Mouse (Mus musculus): Measurements from ENCODE around the gene Wwp2.

Gene Wwp2

DNA sequence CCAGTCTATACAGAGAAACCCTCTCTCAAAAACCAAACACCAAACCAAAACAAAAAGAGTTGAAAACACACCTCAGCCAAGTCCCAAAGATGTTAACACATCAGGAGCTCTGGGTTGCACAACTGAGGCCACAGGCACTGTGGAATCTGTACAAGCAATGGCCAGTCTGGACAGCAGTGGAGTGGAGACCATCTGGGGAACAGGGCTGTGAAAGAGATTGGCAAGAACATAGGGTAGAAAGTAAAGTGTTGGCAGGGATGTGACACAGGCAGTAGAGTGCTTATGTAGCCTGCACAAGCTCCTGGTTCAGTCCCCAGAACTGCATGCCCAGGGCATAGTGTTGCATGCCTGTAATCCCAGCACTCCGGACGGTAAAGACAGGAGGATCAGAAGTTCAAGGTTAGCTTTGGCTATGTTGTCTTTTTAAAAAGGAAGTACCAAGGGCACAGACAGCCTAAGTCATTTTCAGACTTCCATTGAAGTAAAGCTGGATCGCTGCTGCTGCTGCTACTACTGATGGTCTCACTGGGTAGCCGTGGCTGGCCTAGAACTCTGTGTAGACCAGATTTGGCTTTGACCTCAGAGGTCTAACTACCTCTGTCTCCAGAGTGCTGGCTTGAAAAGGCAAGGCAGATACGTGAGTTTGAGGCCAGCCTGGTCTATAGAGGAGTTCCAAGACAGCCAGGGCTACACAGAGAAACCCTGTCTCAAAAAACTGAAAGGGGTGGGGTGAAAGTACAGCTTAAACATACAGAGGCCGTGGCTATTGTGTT, 79.0 kb downstream of the Wwp2 start:
- no peak for DNase-seq

DNA sequence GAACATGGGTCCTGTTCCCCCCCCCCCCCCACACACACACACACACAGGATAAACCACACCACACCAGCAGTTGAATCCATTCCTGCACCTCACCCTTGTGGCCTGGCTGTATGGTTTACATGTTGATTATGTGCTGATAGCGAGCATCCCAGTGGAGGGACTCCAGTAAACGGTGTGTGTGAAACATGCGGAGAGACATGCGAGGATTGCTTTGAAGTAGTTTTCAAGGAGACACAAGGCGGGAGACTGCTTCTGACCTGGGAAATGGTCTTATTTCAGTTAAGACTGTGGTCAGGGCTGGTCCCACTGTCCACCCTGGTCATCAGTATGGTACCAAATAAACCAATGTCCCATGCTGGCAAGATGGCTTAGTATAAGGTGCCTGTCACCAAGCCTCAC, 82.6 kb downstream of the Wwp2 start:
- DNase-seq, result no peak

DNA sequence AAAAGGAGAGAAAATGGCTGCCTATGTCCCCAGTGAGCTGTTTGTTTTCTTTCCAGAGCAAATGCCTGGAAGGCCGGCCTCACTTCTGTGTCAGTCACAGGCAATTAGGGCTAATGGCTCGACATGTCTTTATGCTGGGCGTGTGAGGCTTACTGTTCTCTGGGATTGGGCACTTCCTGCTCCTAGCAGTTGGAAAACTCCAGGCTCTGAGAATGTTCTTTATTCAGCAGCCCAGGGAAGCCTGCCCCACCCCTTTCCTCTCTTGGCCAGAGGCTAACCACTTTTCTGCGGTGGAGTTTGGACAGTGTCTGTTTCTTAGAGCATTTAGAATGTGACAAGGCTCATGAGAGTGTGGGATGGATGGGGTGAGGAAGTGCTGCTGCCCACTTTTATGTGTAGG, 83.7 kb downstream of the Wwp2 start:
- no peak for DNase-seq

DNA sequence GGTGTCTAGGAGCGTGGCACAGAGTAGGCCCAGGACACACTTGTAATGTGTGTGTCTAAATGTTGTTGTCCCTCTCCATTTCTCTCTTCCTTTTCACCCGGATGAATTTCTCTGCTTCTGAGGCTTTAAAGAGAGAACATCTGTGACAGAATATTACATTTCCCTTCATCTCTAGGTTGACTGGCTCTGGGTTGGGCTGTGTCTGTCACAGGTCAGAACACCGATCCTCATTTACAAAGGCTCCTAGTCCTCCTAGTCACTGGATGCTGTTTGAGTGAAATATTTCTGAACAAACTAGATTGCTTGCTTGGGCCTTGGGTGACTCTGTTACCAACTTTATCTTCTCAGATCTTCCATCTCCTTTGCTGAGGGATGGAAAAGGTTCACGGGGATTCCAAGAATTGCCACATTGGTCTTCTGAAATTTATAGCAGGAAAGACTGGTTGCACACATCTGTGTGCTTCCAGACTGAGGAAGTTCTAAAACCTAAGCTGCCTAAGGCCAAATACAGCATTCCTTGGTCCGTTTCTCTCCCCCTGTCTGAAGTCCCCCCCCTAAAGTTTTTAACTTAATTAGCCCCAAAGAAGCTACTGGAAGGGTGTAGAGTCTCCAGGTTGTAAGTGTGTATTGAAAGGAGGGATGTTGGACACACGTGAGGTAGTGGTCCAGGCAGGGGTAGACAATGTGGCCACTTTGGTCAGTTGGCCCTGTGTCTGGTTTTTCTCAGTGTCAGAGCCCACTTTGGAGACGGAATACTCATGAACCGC, 85.8 kb downstream of the Wwp2 start:
- DNase-seq, result no peak

DNA sequence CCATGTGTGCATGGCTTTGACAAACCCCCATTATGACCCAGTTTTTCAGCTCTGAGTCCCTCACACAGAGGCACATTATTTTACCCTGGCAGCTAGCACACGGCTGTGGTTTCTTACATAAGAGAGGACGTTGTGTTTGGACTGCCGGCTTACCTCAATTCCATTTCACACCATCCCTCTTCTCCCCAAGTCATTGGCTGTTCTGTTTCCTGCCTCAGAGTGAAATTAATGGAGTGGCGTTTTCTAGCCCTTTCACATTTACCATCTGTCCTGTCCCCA, 86.3 kb downstream of the Wwp2 start:
- DNase-seq, result no peak

DNA sequence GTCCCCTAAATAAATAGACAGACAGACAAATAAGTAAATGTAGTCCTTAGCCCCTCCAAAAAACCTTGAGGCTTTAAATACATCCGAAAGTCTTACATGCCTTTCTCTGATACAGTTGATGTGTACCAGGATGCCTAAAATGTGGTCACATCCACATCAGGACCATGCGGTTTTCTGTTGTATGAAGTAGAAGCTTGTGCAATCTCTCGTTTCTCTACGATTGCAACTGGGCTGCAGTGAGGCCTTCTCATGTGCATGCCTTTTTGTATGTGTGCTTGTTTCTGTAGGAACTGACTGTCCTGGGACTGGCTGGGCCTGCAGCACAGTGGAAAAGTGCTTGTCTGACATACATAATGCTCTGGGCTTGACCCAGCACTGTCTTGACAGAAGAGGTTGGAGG, 88.4 kb downstream of the Wwp2 start:
- DNase-seq, result no peak

DNA sequence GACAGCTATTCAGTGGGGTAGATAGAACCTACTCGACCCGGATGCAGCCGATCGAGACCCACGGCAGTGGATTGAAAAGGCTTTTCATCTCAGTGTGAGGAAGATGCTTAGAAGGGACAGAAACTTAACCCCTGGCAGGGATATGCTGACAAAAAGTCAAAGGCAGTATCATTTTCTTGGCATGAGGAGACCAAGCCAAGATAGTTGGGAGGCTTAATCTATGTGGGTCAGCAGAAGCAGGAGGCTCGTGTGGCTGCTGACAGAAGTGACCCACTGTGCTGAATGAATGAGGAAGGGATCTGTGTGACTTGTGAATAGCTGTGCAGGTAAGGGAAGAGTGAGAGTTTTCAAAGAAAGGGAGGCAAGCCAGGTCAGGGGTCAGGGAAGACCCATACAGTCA, 92.6 kb downstream of the Wwp2 start:
- DNase-seq, result no peak

DNA sequence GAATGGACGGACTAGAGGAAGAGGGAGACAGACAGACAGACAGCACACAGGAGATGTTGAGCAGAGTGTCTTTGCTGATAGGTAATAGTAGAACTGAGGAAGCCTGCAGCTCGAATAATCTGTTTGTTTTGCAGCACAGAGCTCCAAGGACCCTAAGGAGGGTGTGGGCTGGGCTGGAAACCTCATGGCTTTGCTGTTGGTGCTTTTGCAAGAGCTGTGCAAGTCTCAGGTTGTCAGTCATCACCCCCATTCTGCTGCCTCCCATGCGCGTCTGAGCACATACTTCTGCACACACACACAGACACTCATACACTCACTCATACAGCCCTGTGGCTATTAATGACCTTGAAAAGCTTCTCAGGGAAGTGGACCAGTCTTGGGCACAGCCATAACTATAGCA, 101.3 kb downstream of the Wwp2 start:
- DNase-seq, result no peak

DNA sequence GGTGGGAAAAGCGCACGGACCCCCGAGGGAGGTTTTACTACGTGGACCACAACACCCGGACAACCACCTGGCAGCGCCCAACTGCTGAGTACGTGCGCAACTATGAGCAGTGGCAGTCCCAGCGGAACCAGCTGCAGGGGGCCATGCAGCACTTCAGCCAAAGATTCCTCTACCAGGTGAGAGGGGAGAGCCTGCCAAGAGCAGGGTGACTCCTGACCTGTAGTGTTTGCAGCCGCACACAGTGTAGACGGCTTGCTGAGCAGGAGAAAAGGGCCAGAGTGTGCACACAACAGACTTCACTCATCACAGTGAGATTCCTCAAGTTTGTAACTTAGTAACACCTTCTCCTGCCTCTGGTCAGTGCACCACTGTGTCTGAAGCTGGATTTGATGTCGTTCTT, 104.5 kb downstream of the Wwp2 start:
- DNase-seq, result no peak

DNA sequence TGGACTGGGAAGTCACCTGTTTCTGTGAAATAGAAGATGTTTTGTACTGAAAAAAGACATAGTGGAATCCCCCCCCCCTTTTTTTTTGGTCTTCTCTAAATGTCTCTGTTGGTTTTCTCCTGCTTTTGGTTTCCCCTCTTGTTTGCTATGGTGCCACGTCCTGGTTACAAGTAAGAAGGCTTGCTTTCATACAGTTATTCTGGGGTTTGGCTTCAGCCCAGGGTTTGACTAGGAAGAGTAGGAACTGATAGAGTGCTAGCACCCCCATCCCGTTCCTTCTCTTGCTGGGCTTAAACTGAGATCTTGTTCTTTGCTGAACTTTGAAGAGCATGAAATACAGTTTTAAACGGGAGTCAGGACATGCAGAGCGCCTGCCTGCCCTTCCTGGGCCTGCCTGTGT, 105.2 kb downstream of the Wwp2 start:
- no peak for DNase-seq

DNA sequence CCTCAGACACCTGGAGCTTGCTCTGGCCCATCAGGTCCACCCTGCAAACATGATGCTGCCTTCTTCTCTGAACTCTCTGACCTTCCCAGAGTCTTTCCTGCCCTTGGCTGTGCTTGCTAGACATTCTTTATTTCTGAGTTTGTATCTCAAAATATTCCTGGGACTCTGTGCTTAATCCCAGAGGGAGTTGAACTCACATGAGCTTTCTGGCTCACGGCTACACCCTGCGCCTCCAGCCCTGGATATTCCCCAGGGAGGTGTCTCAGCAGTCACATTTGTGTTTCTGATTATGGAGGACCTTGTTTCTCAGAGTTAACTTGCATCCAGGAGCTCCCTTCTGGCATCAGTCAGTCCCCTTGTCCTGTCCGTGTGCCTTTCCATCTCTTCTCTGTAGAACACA, 106.0 kb downstream of the Wwp2 start:
- DNase-seq, result no peak

DNA sequence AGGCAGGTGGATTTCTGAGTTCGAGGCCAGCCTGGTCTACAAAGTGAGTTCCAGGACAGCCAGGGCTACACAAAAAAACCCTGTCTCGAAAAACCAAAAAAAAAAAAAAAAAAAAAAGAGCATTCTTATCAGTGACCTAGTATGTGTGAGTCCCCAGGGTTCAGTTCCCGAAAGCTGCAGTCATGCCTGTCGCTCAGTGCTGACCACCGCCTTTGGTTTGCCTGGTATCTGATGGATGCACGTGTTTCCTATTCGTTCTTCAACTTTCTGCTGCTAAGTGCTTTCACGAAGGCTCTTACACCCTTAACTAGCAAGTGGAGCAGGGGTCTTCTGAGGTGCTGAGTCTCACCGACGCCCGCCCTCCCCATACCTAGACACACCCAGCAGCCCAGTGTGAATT, 107.5 kb downstream of the Wwp2 start:
- no peak for DNase-seq

DNA sequence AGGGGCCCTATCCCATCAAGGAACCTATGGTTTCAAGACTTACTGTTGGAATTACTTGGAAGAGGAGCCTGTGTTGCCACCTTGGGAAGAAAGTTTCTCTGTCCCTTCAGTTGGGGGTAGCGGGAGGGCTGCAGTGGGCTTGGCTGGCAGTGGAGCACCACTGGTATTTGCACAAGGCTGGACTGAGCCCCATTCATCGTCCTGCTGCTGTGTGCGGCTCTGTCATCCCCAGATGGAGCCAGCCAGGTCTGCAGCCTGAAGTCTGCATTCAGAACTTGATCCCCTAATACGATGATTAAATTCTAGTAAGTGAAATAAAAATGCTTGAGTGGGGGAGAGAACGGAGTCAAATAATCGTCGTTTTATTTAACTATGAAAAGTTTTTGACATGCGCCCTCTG, 108.0 kb downstream of the Wwp2 start:
- no peak for DNase-seq

DNA sequence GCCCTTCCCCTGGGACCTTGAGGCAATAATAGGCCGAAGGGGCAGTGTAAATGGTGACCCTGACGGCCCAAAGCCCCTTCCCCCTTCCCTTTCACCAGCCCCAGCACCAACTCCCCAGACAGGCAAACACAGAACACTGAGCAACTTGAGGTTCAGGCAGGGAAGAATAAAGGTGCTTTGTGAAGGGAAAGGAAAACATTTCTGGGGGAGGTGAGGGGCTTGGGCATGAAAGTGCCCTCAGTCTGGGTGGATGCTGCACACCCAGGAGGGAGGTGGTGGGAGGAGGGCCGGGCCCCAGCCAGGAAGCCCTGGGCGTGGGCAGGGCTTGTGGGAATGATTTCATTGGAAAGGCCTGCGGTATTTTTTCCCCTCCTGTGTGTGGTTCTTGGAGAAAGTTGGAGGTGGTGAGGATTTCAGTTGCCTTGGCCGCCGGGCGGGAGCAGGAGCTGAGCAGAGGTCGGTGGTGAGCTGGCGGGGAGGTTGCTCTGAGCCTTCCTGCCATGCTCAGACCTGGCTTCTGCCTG, 108.5 kb downstream of the Wwp2 start:
- DNase-seq, result peak; percentile 44

DNA sequence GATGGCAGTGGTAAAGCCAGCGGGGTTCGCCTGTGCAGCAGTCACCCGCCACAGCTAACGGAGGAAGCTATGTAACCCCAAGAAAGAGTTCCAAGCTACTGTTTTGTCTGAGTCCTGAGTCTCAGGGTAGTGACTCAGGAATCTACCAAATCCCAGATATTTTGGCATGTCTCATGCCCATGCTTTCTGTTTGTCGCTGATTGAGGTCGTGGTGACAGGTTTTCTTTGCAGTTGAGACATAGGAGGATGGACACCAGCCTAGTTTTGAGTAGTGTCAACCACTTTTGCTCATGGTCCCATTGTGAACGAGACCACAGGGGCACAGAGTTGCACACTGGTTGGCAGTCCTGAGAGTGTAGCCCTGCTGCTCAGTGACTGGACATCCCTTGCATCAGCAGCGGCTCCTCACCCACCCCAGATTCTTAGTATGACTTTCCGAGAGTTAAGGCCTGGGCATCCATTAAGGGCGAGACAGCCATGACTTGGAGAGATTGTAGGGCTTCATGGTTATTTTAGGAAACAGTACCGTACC, 109.5 kb downstream of the Wwp2 start:
- DNase-seq, result no peak

DNA sequence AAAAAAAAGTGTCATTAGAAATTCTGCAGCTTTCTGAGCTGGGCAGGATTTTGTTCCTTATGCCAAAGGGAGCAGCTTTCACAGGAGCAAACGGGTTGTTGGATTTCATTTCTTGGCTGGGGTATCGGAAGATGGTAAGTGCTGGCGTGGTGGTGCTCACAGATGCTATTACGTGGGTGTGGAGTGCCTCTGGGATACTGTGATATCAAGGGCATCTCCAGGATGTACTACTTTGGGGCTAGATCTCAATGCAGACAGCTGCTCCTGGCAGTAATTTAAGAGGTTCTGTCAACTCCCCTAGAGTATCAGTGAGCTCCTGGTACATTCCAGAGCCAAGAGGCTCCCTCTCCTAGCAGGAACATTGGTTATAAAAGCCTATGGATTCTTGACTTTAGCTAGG, 110.0 kb downstream of the Wwp2 start:
- DNase-seq, result peak; percentile 36

DNA sequence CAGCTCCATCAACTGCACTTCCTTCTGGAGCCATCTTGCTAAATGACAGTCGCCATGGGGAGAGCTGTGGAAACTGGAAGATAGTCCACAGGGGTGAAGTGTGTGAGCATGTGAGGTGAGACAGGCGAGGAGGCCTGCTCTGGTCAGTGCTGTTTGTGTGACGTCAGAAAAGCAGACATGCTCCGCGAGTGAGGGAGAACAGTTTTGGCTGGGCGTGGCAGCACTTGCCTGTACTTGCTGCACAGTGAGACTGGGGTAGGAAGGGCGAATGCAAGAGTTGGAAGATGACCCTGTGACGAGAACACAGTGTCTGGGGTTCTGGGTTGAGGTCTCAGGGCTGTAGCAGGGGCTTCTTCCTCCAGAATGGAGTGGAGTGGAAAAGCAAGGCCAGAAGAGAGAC, 110.7 kb downstream of the Wwp2 start:
- no peak for DNase-seq

DNA sequence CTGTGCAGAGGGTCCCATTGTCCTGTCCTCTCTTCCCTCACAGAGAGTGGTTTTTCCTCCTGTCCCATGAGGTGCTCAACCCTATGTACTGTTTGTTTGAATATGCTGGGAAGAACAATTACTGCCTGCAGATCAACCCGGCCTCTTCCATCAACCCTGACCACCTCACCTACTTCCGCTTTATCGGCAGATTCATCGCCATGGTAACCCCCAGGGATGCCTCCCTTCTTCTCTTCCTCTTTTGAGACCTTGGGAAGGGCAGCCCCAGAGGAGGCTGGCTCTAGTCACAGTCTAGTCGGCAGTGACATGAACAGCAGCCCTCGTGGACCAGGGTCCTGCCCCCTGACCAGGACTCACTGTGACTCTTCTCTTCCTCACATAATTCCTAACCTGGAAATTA, 116.1 kb downstream of the Wwp2 start:
- DNase-seq, result no peak

DNA sequence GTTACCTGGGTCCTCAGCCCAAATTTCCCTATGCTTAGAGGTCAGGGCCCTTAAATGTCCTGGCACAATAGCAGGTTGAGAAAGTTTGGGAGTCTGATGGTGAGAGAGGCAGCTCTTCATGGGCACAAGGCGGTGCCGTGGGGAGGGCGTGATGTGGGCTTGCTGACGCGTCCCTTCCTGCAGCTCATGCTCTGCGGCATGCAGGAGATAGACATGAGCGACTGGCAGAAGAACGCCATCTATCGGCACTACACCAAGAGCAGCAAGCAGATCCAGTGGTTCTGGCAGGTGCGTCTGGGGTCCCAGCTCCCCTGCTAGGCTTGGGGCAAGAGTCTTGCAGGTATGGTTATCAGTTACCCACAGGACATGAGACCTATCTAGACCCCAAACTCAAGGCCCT, 119.1 kb downstream of the Wwp2 start:
- DNase-seq, result no peak

DNA sequence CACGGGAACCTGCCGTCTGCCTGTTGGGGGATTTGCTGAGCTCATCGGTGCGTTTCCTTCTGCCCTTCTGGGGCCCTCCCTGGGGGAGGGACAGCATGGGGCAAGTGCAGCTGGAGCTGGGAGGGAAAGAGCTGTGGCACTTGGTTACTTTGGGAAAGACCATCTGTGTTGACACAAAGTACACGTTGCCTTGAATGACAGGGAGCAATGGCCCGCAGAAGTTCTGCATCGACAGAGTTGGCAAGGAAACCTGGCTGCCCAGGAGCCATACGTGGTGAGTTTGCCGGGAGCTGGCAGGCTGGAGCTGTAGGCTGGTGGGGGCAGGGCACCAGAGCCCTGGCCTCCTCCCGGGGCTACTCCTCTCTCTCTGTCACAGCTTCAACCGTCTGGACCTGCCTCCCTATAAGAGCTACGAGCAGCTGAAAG, 120.4 kb downstream of the Wwp2 start:
- DNase-seq, result no peak

DNA sequence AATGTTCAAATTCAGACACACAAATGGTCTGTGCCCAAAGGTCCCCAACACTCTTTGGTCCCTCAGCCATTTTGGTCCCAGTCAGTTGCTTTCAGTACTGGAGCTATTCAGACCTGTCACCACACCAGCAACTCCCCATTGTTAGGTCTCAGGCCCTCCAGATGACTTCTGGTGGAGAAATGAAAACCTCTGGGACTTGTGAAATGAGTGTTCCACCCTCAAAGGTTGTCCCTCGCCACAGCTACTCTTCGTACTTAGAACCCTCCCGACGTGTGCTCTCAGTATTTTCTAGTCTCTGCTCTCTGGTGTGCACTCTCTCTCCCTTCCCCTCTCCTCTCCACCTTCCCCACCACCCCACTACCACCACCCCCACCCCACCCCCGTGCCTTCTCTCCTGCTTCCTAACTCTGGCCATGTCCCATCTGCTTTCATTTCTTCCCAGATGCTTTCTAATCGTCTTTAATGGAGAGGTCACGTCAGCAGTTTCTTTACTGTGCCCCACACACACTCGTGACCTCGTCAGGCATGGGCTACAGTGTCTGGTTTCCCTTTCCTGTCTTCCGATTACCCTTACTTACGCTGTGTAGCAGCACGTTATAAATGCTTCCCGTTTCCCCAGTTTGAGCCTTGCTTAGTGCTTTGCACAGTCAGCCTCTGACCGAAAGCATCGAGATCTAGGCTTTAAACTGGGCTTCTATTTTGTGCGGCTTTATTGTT, 124.8 kb downstream of the Wwp2 start:
- no peak for DNase-seq

DNA sequence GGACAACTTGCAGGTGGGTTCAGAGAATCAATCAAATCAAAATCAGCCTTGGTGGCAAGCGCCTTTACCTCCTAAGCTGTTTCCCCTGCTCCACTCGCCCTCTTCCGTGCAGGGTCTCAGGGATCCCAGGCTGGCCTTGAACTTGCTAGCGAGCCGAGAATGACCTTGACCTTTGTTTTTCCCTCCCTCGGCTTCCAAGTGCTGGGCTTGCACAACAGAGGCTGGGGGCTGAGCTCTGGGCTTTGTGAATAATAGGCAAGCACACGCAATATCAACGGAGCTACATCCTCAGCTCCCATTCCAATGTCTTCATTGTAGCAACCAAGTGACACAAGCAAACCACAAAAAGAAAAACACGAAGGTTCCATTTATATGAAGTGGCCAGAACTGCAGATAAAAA, 126.0 kb downstream of the Wwp2 start:
- no peak for DNase-seq

DNA sequence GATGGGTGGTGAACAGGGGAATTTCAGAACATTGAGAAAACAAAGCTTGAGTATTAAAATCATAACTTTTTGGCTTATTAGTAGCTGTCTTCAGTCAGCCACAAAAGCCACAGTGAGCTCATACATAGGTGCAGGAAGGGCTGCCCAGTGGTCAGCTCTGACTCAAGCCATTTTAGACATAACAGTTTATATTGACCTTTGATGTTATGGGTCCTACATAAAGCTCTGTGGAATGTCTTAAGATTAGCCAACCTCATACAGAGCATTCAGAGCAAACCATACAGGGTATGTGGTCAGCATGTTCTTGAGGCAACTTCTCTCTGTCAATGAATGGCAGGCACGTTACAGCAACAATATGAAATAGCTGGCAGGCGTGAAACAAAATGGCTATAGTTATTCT, 134.9 kb downstream of the Wwp2 start:
- DNase-seq, result no peak
